Mouse (Mus musculus) spleen, postnatal 36 days (tissue): Measurements from ENCODE around the gene Dnmt3a.

Source experiments
- DNase-seq, 2 experiments: peaks; one replicate each; pipeline ENCODE4 v3.0.0; 2022; ENCODE audit warnings: low spot score in 2 of 2, mixed read lengths in 1 of 2

Gene Dnmt3a

GRCm38 (mm10) chr12:3787041-3787440 lies 18.8 kb upstream of the Dnmt3a start:
- no peak for DNase-seq

GRCm38 (mm10) chr12:3787541-3787940 lies 18.3 kb upstream of the Dnmt3a start:
- DNase-seq = no peak

GRCm38 (mm10) chr12:3788421-3789051 lies 17.3 kb upstream of the Dnmt3a start:
- DNase-seq = no peak

GRCm38 (mm10) chr12:3789626-3790185 lies 16.1 kb upstream of the Dnmt3a start:
- no peak for DNase-seq

GRCm38 (mm10) chr12:3791257-3791656 lies 14.6 kb upstream of the Dnmt3a start:
- no peak for DNase-seq

GRCm38 (mm10) chr12:3791732-3792131 lies 14.1 kb upstream of the Dnmt3a start:
- DNase-seq = peak; percentile 91 to 94

- no peak for DNase-seq
Observed at GRCm38 (mm10) chr12:3792248-3792647, 13.6 kb upstream of the Dnmt3a start.

GRCm38 (mm10) chr12:3795569-3795968 lies 10.2 kb upstream of the Dnmt3a start:
- DNase-seq = no peak

GRCm38 (mm10) chr12:3799551-3799950 lies 6.3 kb upstream of the Dnmt3a start:
- no peak for DNase-seq

- peak; percentile 77 to 80 for DNase-seq
Observed at GRCm38 (mm10) chr12:3806271-3806684, 471 bp downstream of the Dnmt3a start.

- peak; percentile 57 to 72 for DNase-seq
Observed at GRCm38 (mm10) chr12:3806703-3807547, 1.1 kb downstream of the Dnmt3a start.

- DNase-seq = peak; percentile 41 to 44
Observed at GRCm38 (mm10) chr12:3807548-3808395, 2.0 kb downstream of the Dnmt3a start.

GRCm38 (mm10) chr12:3808396-3808981 lies 2.7 kb downstream of the Dnmt3a start:
- no peak for DNase-seq

GRCm38 (mm10) chr12:3809520-3810180 lies 3.8 kb downstream of the Dnmt3a start:
- no peak for DNase-seq

- no peak for DNase-seq
Observed at GRCm38 (mm10) chr12:3810455-3810854, 4.6 kb downstream of the Dnmt3a start.

GRCm38 (mm10) chr12:3811596-3811995 lies 5.8 kb downstream of the Dnmt3a start:
- no peak for DNase-seq

- DNase-seq = no peak
Observed at GRCm38 (mm10) chr12:3812251-3812650, 6.4 kb downstream of the Dnmt3a start.

- no peak for DNase-seq
Observed at GRCm38 (mm10) chr12:3813138-3813537, 7.3 kb downstream of the Dnmt3a start.

GRCm38 (mm10) chr12:3815386-3815785 lies 9.6 kb downstream of the Dnmt3a start:
- no peak for DNase-seq

GRCm38 (mm10) chr12:3817033-3817432 lies 11.2 kb downstream of the Dnmt3a start:
- DNase-seq = no peak

GRCm38 (mm10) chr12:3817566-3817965 lies 11.8 kb downstream of the Dnmt3a start:
- DNase-seq = no peak
